Mouse (Mus musculus) forebrain, embryonic 15.5 days (tissue): ENCODE measurements at regions not wholly inside any gene's neighbourhood (a gene's known extent, or its start where the extent isn't known, plus 50 kb on each side); places are given as distances from the start of the nearest gene placed in this dataset.

Experiments used
- ATAC-seq: fragments of 200-750 bp; cut with Nextera tagmentation; replicated peaks from 2 replicates; pipeline ENCODE4 v1.8.0; 2017; ENCODE audit warnings: mild to moderate bottlenecking, moderate TSS enrichment, moderate library complexity
- H3K27ac ChIP-seq: fragments of 300-500 bp; sonication (generic); replicated peaks from 2 replicates; pipeline ENCODE4 v1.5.1; 2015; ENCODE audit warnings: mild to moderate bottlenecking, inconsistent platforms
- H3K27me3 ChIP-seq: fragments of 300-500 bp; sonication (generic); 2 replicates; pipeline ENCODE4 v1.6.1; 2015; ENCODE audit warnings: inconsistent platforms
- H3K36me3 ChIP-seq: fragments of 300-500 bp; sonication (generic); 2 replicates; pipeline ENCODE4 v1.6.1; 2015; ENCODE audit warnings: mild to moderate bottlenecking, inconsistent platforms
- H3K4me1 ChIP-seq: fragments of 300-500 bp; sonication (generic); 2 replicates; pipeline ENCODE4 v1.6.1; 2015; ENCODE audit warnings: inconsistent platforms
- H3K4me2 ChIP-seq: fragments of 300-500 bp; sonication (generic); replicated peaks from 2 replicates; pipeline ENCODE4 v1.6.1; 2015; ENCODE audit warnings: mild to moderate bottlenecking, inconsistent platforms
- H3K4me3 ChIP-seq: fragments of 300-500 bp; sonication (generic); 2 replicates; pipeline ENCODE4 v1.5.1; 2015; ENCODE audit warnings: mild to moderate bottlenecking, inconsistent platforms
- H3K9ac ChIP-seq: fragments of 300-500 bp; sonication (generic); replicated peaks from 2 replicates; pipeline ENCODE4 v1.6.1; 2015; ENCODE audit warnings: mild to moderate bottlenecking, inconsistent platforms
- H3K9me3 ChIP-seq: fragments of 300-500 bp; sonication (generic); 2 replicates; pipeline ENCODE4 v1.6.1; 2016; ENCODE audit warnings: inconsistent platforms
- WGBS: fragments of 180-500 bp; shearing (Covaris S2); methylation state at CpG from one replicate; pipeline ENCODE4 v1.1.7; 2015; ENCODE audit warnings: mixed read lengths; 5-methylcytosine and 5-hydroxymethylcytosine counted together

GRCm38 (mm10) chr7:36136571-36136970 is 333.8 kb upstream of the Zfp507 start:
- no peak for ATAC-seq
- Histone ChIP-seq H3K36me3 (no peaks in the 10 kb centered on the region), H3K4me1 (peaks cover 16% of the 10 kb centered on the region), H3K9me3 (no peaks in the 10 kb centered on the region), H3K4me3 (no peak overlapping the region), H3K27me3 (no peaks in the 10 kb centered on the region), H3K9ac (no peak overlapping the region), H3K4me2 (no peak overlapping the region), H3K27ac (no peak overlapping the region)
- 29% methylated on average over 5 of the region's 5 CpGs for WGBS

DNA sequence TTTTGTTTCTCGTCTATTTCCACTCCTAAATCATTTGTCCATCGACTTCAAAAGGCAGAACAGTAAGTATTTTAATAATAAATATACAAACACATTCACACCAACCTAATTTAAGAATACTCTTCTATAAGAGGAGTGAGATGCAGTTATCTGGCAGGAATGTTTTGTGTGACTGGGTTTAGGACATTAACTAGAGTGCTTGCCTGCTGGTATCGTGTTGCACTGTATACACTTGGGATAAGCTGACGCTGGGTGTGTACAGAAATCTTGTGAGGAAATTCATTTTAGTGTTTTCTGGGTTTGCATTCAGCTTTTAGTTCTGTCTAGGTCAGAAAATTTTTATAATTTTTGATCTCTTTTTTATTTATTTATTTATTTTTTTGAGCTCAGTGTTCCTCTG is 331.8 kb upstream of the Zfp507 start:
- H3K9me3 ChIP-seq, result no peaks in the 10 kb centered on the region
- H3K27me3 ChIP-seq, result no peaks in the 10 kb centered on the region
- WGBS, result 49% methylated on average over 4 of the region's 4 CpGs
- H3K4me2 ChIP-seq, result no peak overlapping the region
- H3K27ac ChIP-seq, result no peak overlapping the region
- no peak overlapping the region for H3K4me3 ChIP-seq
- no peak for ATAC-seq
- no peaks in the 10 kb centered on the region for H3K36me3 ChIP-seq
- peaks cover 16% of the 10 kb centered on the region for H3K4me1 ChIP-seq
- no peak overlapping the region for H3K9ac ChIP-seq

DNA sequence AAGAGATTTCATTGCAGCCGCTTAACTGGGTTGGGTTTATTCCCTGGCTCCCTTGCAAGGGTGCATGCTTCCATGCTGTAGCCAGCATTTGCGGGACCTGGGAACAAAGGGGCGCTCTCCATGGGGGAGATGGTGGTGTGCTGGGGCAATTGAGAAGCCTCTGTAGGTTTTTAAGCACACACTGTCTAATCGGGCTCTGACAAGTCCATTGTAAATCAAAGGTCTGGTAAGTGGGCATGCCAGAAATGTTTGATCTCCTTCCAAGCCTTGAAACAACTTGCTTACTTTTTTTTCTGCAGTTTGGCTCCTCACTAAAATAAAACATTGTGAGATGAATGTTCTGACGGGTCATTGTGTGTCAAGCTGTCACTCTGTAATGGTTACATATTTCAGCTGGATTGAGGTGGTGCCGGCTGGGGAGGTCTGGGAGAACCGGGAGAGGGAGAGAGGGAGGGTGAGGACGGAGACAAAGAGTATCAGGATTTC is 330.9 kb upstream of the Zfp507 start:
- Histone ChIP-seq H3K4me2 (peak overlapping the region; percentile 6), H3K9me3 (no peaks in the 10 kb centered on the region), H3K4me3 (0 out of 2 replicates have a peak overlapping the region, but pooled peaks have one; percentile 5), H3K9ac (no peak overlapping the region), H3K36me3 (no peaks in the 10 kb centered on the region), H3K27me3 (no peaks in the 10 kb centered on the region), H3K4me1 (peaks cover 16% of the 10 kb centered on the region), H3K27ac (0 out of 2 replicates have a peak overlapping the region, but pooled peaks have one; percentile 5)
- WGBS, result 2% methylated on average over 8 of the region's 8 CpGs
- peak; percentile 86 for ATAC-seq

DNA sequence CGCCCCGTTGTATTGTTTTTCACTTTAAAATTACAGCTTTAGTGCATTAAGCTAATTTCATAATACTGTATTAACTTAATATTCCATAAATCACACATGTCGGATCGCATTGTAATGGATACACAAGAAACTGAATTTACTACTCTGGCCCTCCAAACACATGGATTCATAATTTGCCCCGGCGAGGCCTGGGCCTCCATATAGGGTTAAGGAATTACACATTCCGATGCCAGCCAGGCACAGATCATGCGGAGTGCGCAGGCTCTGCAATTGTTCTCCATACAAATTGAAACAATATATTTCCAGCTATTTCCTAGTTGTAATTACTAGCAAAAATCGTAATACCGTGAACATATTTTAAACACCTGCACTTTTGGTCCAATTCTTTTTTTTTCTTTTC is 330.2 kb upstream of the Zfp507 start:
- Histone ChIP-seq H3K9me3 (no peaks in the 10 kb centered on the region), H3K36me3 (no peaks in the 10 kb centered on the region), H3K27ac (no peak overlapping the region), H3K27me3 (no peaks in the 10 kb centered on the region), H3K9ac (no peak overlapping the region), H3K4me3 (no peak overlapping the region), H3K4me1 (peaks cover 16% of the 10 kb centered on the region), H3K4me2 (no peak overlapping the region)
- WGBS, result 51% methylated on average over 11 of the region's 11 CpGs
- ATAC-seq, result no peak

- no peaks in the 10 kb centered on the region for H3K9me3 ChIP-seq
- H3K4me3 ChIP-seq, result no peak overlapping the region
- WGBS, result 42% methylated on average over 1 of the region's 1 CpGs
- H3K9ac ChIP-seq, result no peak overlapping the region
- no peaks in the 10 kb centered on the region for H3K36me3 ChIP-seq
- H3K27ac ChIP-seq, result no peak overlapping the region
- H3K27me3 ChIP-seq, result no peaks in the 10 kb centered on the region
- peak; percentile 34; the same call in 1 of the 2 replicates for ATAC-seq
- H3K4me1 ChIP-seq, result peaks cover 16% of the 10 kb centered on the region
- H3K4me2 ChIP-seq, result no peak overlapping the region
Measured at GRCm38 (mm10) chr7:36132569-36132968, 329.8 kb upstream of the Zfp507 start.

- Histone ChIP-seq H3K4me2 (no peak overlapping the region), H3K9me3 (no peaks in the 10 kb centered on the region), H3K36me3 (no peaks in the 10 kb centered on the region), H3K27me3 (no peaks in the 10 kb centered on the region), H3K4me3 (no peak overlapping the region), H3K9ac (no peak overlapping the region), H3K27ac (no peak overlapping the region), H3K4me1 (no peaks in the 10 kb centered on the region)
- ATAC-seq, result no peak
- WGBS, result 76% methylated on average over 4 of the region's 4 CpGs
Measured at GRCm38 (mm10) chr7:36097054-36097453, 294.3 kb upstream of the Zfp507 start.

- H3K4me1 ChIP-seq, result no peaks in the 10 kb centered on the region
- H3K9ac ChIP-seq, result no peak overlapping the region
- H3K4me3 ChIP-seq, result no peak overlapping the region
- no peaks in the 10 kb centered on the region for H3K36me3 ChIP-seq
- no peaks in the 10 kb centered on the region for H3K27me3 ChIP-seq
- no peak overlapping the region for H3K4me2 ChIP-seq
- WGBS, result 85% methylated on average over 20 of the region's 20 CpGs
- no peaks in the 10 kb centered on the region for H3K9me3 ChIP-seq
- ATAC-seq, result no peak
- no peak overlapping the region for H3K27ac ChIP-seq
Measured at GRCm38 (mm10) chr7:36095258-36096130, 292.7 kb upstream of the Zfp507 start.

DNA sequence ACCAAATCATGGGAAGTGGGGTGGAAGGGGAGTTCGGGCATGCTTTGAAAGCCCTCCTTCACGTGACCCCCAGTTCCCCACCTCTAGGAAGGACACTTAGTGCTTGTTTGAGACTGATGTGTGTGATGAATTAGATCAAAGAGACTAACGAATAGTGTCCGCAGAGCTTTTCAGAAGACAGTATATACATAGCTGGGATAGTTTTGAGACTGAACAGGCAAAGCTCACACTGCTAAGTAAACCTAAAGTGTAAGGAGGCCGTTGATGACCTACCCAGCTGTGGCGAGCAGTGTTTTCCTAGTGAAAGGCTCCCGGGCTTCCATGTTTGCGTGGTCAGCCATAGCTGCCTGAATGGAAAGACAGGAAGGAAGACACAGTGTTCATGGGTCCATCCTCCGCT is 288.3 kb upstream of the Zfp507 start:
- 76% methylated on average over 9 of the region's 9 CpGs for WGBS
- no peaks in the 10 kb centered on the region for H3K36me3 ChIP-seq
- ATAC-seq, result no peak

GRCm38 (mm10) chr7:36090291-36091123 is 287.7 kb upstream of the Zfp507 start:
- no peak overlapping the region for H3K9ac ChIP-seq
- no peaks in the 10 kb centered on the region for H3K9me3 ChIP-seq
- no peak overlapping the region for H3K4me2 ChIP-seq
- H3K4me3 ChIP-seq, result no peak overlapping the region
- H3K4me1 ChIP-seq, result no peaks in the 10 kb centered on the region
- no peak for ATAC-seq
- H3K27ac ChIP-seq, result no peak overlapping the region
- no peaks in the 10 kb centered on the region for H3K27me3 ChIP-seq
- no peaks in the 10 kb centered on the region for H3K36me3 ChIP-seq
- 61% methylated on average over 22 of the region's 22 CpGs for WGBS

More for the DNA sequence above, 288.3 kb upstream of the Zfp507 start:
- Histone ChIP-seq H3K9ac (no peak overlapping the region), H3K4me3 (no peak overlapping the region), H3K4me2 (no peak overlapping the region), H3K27me3 (no peaks in the 10 kb centered on the region), H3K9me3 (no peaks in the 10 kb centered on the region), H3K4me1 (no peaks in the 10 kb centered on the region), H3K27ac (no peak overlapping the region)

GRCm38 (mm10) chr7:36087598-36087997 is 284.8 kb upstream of the Zfp507 start:
- H3K4me2 ChIP-seq, result no peak overlapping the region
- WGBS, result 91% methylated on average over 6 of the region's 6 CpGs

GRCm38 (mm10) chr7:36078666-36079065 is 275.9 kb upstream of the Zfp507 start:
- no peak overlapping the region for H3K27ac ChIP-seq
- no peaks in the 10 kb centered on the region for H3K9me3 ChIP-seq
- H3K4me3 ChIP-seq, result no peak overlapping the region
- H3K4me2 ChIP-seq, result no peak overlapping the region
- H3K27me3 ChIP-seq, result no peaks in the 10 kb centered on the region; the same call in 1 of the 2 replicates
- peaks cover 34% of the 10 kb centered on the region for H3K4me1 ChIP-seq
- WGBS, result 52% methylated on average over 6 of the region's 6 CpGs
- no peak overlapping the region for H3K9ac ChIP-seq
- no peak for ATAC-seq
- H3K36me3 ChIP-seq, result no peaks in the 10 kb centered on the region

More at GRCm38 (mm10) chr7:36087598-36087997, 284.8 kb upstream of the Zfp507 start:
- Histone ChIP-seq H3K4me3 (no peak overlapping the region), H3K27ac (no peak overlapping the region), H3K9me3 (no peaks in the 10 kb centered on the region), H3K4me1 (no peaks in the 10 kb centered on the region), H3K9ac (no peak overlapping the region), H3K27me3 (no peaks in the 10 kb centered on the region), H3K36me3 (no peaks in the 10 kb centered on the region)
- ATAC-seq, result no peak

DNA sequence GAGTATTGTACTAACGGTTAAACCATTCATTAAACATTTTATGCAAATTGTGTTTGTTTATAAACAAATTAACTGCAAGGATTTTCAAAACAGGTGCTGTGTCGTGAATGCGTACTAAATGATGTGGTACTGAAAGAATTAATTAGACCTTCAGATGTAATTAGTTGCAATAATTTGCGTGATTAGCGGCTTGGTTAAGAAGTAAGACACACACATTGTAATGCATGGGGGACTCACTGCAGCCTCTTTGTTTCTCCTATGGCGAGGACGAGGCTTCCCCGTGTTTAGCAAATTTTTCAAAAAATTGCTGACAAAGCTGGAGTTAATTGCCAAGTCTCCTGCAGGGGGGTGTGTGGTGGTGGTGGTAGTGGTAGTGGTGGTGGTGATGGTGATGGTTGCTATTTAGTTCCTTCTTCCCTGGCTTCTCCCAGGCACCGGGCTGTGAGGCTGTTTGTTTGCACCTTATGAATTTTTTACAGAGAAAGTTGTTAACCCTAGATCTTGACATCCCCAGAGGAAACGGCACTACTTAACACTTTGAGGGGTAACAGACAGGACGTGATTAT is 275.4 kb upstream of the Zfp507 start:
- H3K27ac ChIP-seq, result no peak overlapping the region
- H3K4me3 ChIP-seq, result no peak overlapping the region
- H3K27me3 ChIP-seq, result peaks cover 3% of the 10 kb centered on the region; the same call in 1 of the 2 replicates
- ATAC-seq, result peak; percentile 54; the same call in 1 of the 2 replicates
- no peak overlapping the region for H3K9ac ChIP-seq
- no peaks in the 10 kb centered on the region for H3K36me3 ChIP-seq
- WGBS, result 15% methylated on average over 11 of the region's 11 CpGs
- H3K9me3 ChIP-seq, result no peaks in the 10 kb centered on the region
- H3K4me1 ChIP-seq, result peaks cover 34% of the 10 kb centered on the region
- no peak overlapping the region for H3K4me2 ChIP-seq
